In the genomic region with DNA sequence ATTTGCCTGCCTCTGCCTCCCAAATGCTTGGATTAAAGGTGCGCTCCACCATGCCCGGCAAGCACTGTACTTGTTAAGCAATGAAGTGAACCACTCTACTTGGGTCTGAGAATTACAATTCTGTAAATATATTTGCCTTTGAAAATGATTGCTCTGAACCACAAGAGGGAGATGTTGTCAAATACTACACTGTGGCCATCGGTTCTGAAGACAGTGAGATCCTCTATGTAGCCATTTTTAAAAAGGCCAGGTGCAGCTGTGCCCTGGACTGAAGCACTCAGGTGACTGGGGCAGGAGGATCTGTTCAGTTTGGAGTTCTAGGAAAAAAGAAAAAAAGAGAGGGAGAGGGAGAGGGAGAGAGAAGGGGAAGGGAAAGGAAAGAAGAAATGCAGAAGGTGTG, we compare ENCODE assay signal across 9 mouse cellular contexts. TPM values are rescaled to one million over a fixed set of nuclear protein-coding genes. Genes with fewer than 3 reads are reported as not detected.
DNase-seq lines count a peak whose midpoint lies in the region; ATAC-seq and TF ChIP-seq lines count a peak whose summit lies in the region.
"Had no signal": no experiment of that assay in that cellular context is flagged by ENCODE, and none has a peak within 500 bp of the region (broad histone marks: within the 10 kb centered on the region; RNA-seq: fewer than 3 reads in every experiment).

No protein-coding gene starts in this region.

- H3K9me3 ChIP-seq in kidney, embryonic 16.5 days (ENCODE audit: low read length) = no peaks in the 10 kb centered on the region
- no peaks in the 10 kb centered on the region for H3K9me3 ChIP-seq in CH12.LX (replicated peaks; ENCODE audit: low read length)
- H3K9me3 ChIP-seq: lung, embryonic 15.5 days had no signal

- WGBS in kidney, embryonic 16.5 days = 68% methylated on average over 3 of the region's 3 CpGs
- 48% methylated on average over 3 of the region's 3 CpGs for WGBS in macrophage (ENCODE audit: missing documents)

- H3K4me3 ChIP-seq in kidney, embryonic 16.5 days (ENCODE audit: low read length) = no peak overlapping the region
- no peak overlapping the region for H3K4me3 ChIP-seq in CH12.LX (replicated peaks in 1 of 3; ENCODE audit: low read depth in 2 of 3, low read length in 2 of 3, poor library complexity in 1 of 3)
- H3K4me3 ChIP-seq in macrophage (ENCODE audit: inconsistent target) = no peak overlapping the region
- H3K4me3 ChIP-seq: lung, embryonic 15.5 days had no signal

- H3K4me2 ChIP-seq in kidney, embryonic 16.5 days (replicated peaks; ENCODE audit: low read depth, low read length) = no peak overlapping the region
- no peak overlapping the region for H3K4me2 ChIP-seq in CH12.LX (ENCODE audit: insufficient read depth, low read depth, poor library complexity, severe bottlenecking)
- H3K4me2 ChIP-seq: lung, embryonic 15.5 days had no signal

- peak; percentile 98 for TF ChIP-seq RAD21 in CH12.LX (IDR thresholded peaks at IDR 0.05; ENCODE audit: low read depth, low read length)

- H3K4me1 ChIP-seq in kidney, embryonic 16.5 days (ENCODE audit: insufficient read depth, low read length) = peaks cover 22% of the 10 kb centered on the region
- peaks cover 18 to 57% of the 10 kb centered on the region in 2 experiments for H3K4me1 ChIP-seq in CH12.LX (ENCODE audit: control insufficient read depth in 1 of 2, insufficient read depth in 2 of 2)

- no peak; the same call in 1 of the 2 replicates for ATAC-seq in kidney, embryonic 16.5 days (ENCODE audit: low FRiP score, low TSS enrichment)

- H3K9ac ChIP-seq in kidney, embryonic 16.5 days (replicated peaks; ENCODE audit: low read length) = no peak overlapping the region
- H3K9ac ChIP-seq in CH12.LX (ENCODE audit: insufficient read depth, low read depth) = no peak overlapping the region
- H3K9ac ChIP-seq: lung, embryonic 15.5 days had no signal

- H3K27ac ChIP-seq in kidney, embryonic 16.5 days (ENCODE audit: low read length) = no peak overlapping the region
- H3K27ac ChIP-seq in CH12.LX (ENCODE audit: insufficient read depth, low read depth) (no peak overlapping the region), macrophage (peak overlapping the region; percentile 89)
- H3K27ac ChIP-seq: lung, embryonic 15.5 days had no signal

- no peaks in the 10 kb centered on the region for H3K27me3 ChIP-seq in kidney, embryonic 16.5 days (ENCODE audit: insufficient read depth, low read length)
- H3K27me3 ChIP-seq in CH12.LX (replicated peaks) = no peaks in the 10 kb centered on the region
- H3K27me3 ChIP-seq: lung, embryonic 15.5 days had no signal

- dilution Hi-C loops in CH12.LX (cut with MboI; ENCODE audit: extremely low pct_ligation_motif_present, extremely low pct_unique_long_range_greater_than_20kb, low sequenced_read_pairs) = no loop called here

- TF ChIP-seq CTCF in CH12.LX (conservative IDR thresholded peaks at IDR 0.05 in 1 of 2, IDR thresholded peaks at IDR 0.05 in 1 of 2; ENCODE audit: low read depth in 2 of 2, low read length in 2 of 2) = peak; percentile 34 to 96; a peak in 3 of 4 replicates

- peak; percentile 29; the same call in 1 of the 2 replicates for TF ChIP-seq POLR2A in CH12.LX (IDR thresholded peaks at IDR 0.05; ENCODE audit: low read depth, low read length)

- in situ Hi-C loops in CH12.LX (cut with MboI; ENCODE audit: low pct_ligation_motif_present, low pct_unique_long_range_greater_than_20kb, low sequenced_read_pairs) = loop anchor here (25.0 kb wide), 1 partner anchor 269 kb away; no protein-coding TSS in a partner anchor

- 0 out of 2 replicates have a peak, but pooled peaks cover 6% of the 10 kb centered on the region for H3K36me3 ChIP-seq in kidney, embryonic 16.5 days (ENCODE audit: insufficient read depth, low read length)
- peaks cover 3 to 37% of the 10 kb centered on the region in 2 experiments for H3K36me3 ChIP-seq in CH12.LX (replicated peaks in 1 of 2; ENCODE audit: control insufficient read depth in 1 of 2, insufficient read depth in 1 of 2, low read length in 1 of 2)
- H3K36me3 ChIP-seq in macrophage (ENCODE audit: inconsistent target) = no peaks in the 10 kb centered on the region
- H3K36me3 ChIP-seq: lung, embryonic 15.5 days had no signal

- no peaks in the 10 kb centered on the region for H3K79me2 ChIP-seq in CH12.LX (replicated peaks; ENCODE audit: control insufficient read depth, extremely low read depth, insufficient read depth, poor library complexity, severe bottlenecking)
- H3K79me2 ChIP-seq in macrophage (ENCODE audit: inconsistent target) = no peaks in the 10 kb centered on the region

- peak; percentile 39 for DNase-seq in kidney, postnatal 14 days
- DNase-seq in CH12.LX (ENCODE audit: extremely low read depth) (peak; percentile 74), adipocyte (ENCODE audit: low spot score) (peak; percentile 68)
- no peak for DNase-seq in left cerebral cortex, adult 8-10 months (ENCODE audit: low spot score in 2 of 2)
- no peak for DNase-seq in layer of hippocampus, adult 9-11 months
- no peak for DNase-seq in adrenal gland, adult 18-20 months (ENCODE audit: low spot score in 2 of 2)

- TF ChIP-seq EP300 in CH12.LX (IDR thresholded peaks at IDR 0.05; ENCODE audit: low read length) = no peak

TF ChIP-seq in CH12.LX, 34 proteins besides CTCF, POLR2A, EP300 and RAD21:
- TF ChIP-seq BHLHE40 (IDR thresholded peaks at IDR 0.05; ENCODE audit: low read depth, low read length) (peak; percentile 54; the same call in 1 of the 2 replicates), SIN3A (IDR thresholded peaks at IDR 0.05; ENCODE audit: low read length) (peak; percentile 73; the same call in 1 of the 2 replicates), USF2 (conservative IDR thresholded peaks at IDR 0.05; ENCODE audit: low read depth, low read length) (no peak), CHD2 (IDR thresholded peaks at IDR 0.05; ENCODE audit: low read length) (no peak), SMC3 (IDR thresholded peaks at IDR 0.05; ENCODE audit: low read depth, low read length) (peak; percentile 99), ZC3H11A (IDR thresholded peaks at IDR 0.05; ENCODE audit: low read depth, low read length) (peak; percentile 97), IRF4 (IDR thresholded peaks at IDR 0.05; ENCODE audit: low read depth, low read length) (peak; percentile 30; the same call in 1 of the 2 replicates)
TF ChIP-seq in CH12.LX: peak in this region for 5.

RNA-seq across cellular contexts. Expression of a gene that starts 23.6 kb away (rescaled TPM):
- polyA plus RNA-seq in kidney, embryonic 16.5 days (2015; fragmentation: Nextera tagmentation; extraction: Ambion mirVana) = 11.4 and 13.6 TPM in 2 replicates
- total RNA-seq in CH12.LX (2012; rRNA removed) (11.9 and 14.3 TPM in 2 replicates), CH12.LX (2014; rRNA removed) (9.7 and 9.8 TPM in 2 replicates)
- polyA plus RNA-seq in CH12.LX (2012; ENCODE audit: insufficient read length, low read depth) (12.6 and 13.4 TPM in 2 replicates), macrophage (2018) (4.1 to 5.8 TPM (median 4.5 TPM) in 3 replicates)
- 10 to 100 TPM in 4 of 26 experiments, 1 to 10 TPM in 21, under 1 TPM in 1; 0.94 to 14.1 (median 6.1) TPM for total RNA-seq in macrophage (2018; cell fraction: chromatin; rRNA removed)
- 1 to 10 TPM; 1.9 to 6.5 (median 5.2) TPM for total RNA-seq in macrophage (2018; cell fraction: cytosol; rRNA removed)
- total RNA-seq in macrophage (2018; cell fraction: nucleus; rRNA removed) = 10 to 100 TPM in 3 of 26 experiments, 1 to 10 TPM in 22, under 1 TPM in 1; 0.81 to 13.4 (median 6.3) TPM
- total RNA-seq in left cerebral cortex, adult 8-10 months (2022) = 1 to 10 TPM; 3.8 to 4.8 (median 3.9) TPM
- total RNA-seq in adrenal gland, adult 18-20 months (2021) = 1 to 10 TPM; 6.2 to 7.7 TPM

RNA-seq across cellular contexts. Expression of a gene that starts 23.8 kb away (rescaled TPM):
- polyA plus RNA-seq in kidney, embryonic 16.5 days (2015; fragmentation: Nextera tagmentation; extraction: Ambion mirVana) = 51.6 and 62.1 TPM in 2 replicates
- total RNA-seq in CH12.LX (2012; rRNA removed) (45.2 and 56.7 TPM in 2 replicates), CH12.LX (2014; rRNA removed) (76.9 and 79.9 TPM in 2 replicates)
- polyA plus RNA-seq in CH12.LX (2012; ENCODE audit: insufficient read length, low read depth) (110 and 152 TPM in 2 replicates), macrophage (2018) (14.6 to 22.7 TPM (median 16.3 TPM) in 3 replicates)
- 10 to 100 TPM; 43.2 to 98.0 (median 75.0) TPM for total RNA-seq in macrophage (2018; cell fraction: chromatin; rRNA removed)
- total RNA-seq in macrophage (2018; cell fraction: cytosol; rRNA removed) = 10 to 100 TPM; 10.8 to 18.2 (median 14.3) TPM
- 10 to 100 TPM; 24.2 to 94.2 (median 46.2) TPM for total RNA-seq in macrophage (2018; cell fraction: nucleus; rRNA removed)
- 10 to 100 TPM; 39.0 to 44.0 (median 39.5) TPM for total RNA-seq in left cerebral cortex, adult 8-10 months (2022)
- total RNA-seq in adrenal gland, adult 18-20 months (2021) = 10 to 100 TPM; 31.9 to 43.7 TPM

Comparison
In these comparisons a context has a peak if more than half of its experiments do, and no peak if none do; other contexts are left out.
1. DNase-seq: peak in kidney, postnatal 14 days (single experiment), CH12.LX (single experiment) and adipocyte (single experiment); none in left cerebral cortex, adult 8-10 months (0 of 2), layer of hippocampus, adult 9-11 months (single experiment) and adrenal gland, adult 18-20 months (0 of 2).